Mouse (Mus musculus): Measurements from ENCODE around the gene Sulf2. TPM values are rescaled to one million over a fixed set of nuclear protein-coding genes. Genes with fewer than 3 reads are reported as not detected.

Sulf2 gene
- polyA plus RNA-seq, 1 experiment = 11.3 TPM

GRCm38 (mm10) chr2:166029232-166029631, 126.2 kb downstream of the Sulf2 start:
- WGBS = 38% methylated on average over 4 of the region's 4 CpGs
- Histone ChIP-seq H3K4me3 (replicated peaks; ENCODE audit: control insufficient read depth, low read depth, low read length) (no peak overlapping the region), H3K27ac (ENCODE audit: control insufficient read depth, insufficient read depth, low read depth, low read length, poor library complexity) (no peak overlapping the region), H3K4me1 (ENCODE audit: control insufficient read depth, insufficient read depth, low read length) (peaks cover 2% of the 10 kb centered on the region)
- TF ChIP-seq CTCF (IDR thresholded peaks at IDR 0.05; ENCODE audit: control insufficient read depth, insufficient read depth, low read length) (no peak), POLR2A (IDR thresholded peaks at IDR 0.05; ENCODE audit: borderline replicate concordance, control insufficient read depth, low read depth, low read length) (no peak)

GRCm38 (mm10) chr2:166027834-166028233, 127.6 kb downstream of the Sulf2 start:
- Histone ChIP-seq H3K27ac (ENCODE audit: control insufficient read depth, insufficient read depth, low read depth, low read length, poor library complexity) (no peak overlapping the region), H3K4me3 (replicated peaks; ENCODE audit: control insufficient read depth, low read depth, low read length) (no peak overlapping the region), H3K4me1 (ENCODE audit: control insufficient read depth, insufficient read depth, low read length) (peaks cover 3% of the 10 kb centered on the region)
- 62% methylated on average over 3 of the region's 3 CpGs for WGBS
- no peak for TF ChIP-seq CTCF (IDR thresholded peaks at IDR 0.05; ENCODE audit: control insufficient read depth, insufficient read depth, low read length)

GRCm38 (mm10) chr2:166025943-166026342, 129.5 kb downstream of the Sulf2 start:
- H3K4me1 ChIP-seq (ENCODE audit: control insufficient read depth, insufficient read depth, low read length) = peaks cover 3% of the 10 kb centered on the region; the same call in 1 of the 2 replicates
- H3K27ac ChIP-seq (ENCODE audit: control insufficient read depth, insufficient read depth, low read depth, low read length, poor library complexity) = no peak overlapping the region
- no peak overlapping the region for H3K4me3 ChIP-seq (replicated peaks; ENCODE audit: control insufficient read depth, low read depth, low read length)
- WGBS = 78% methylated on average over 5 of the region's 5 CpGs
- TF ChIP-seq POLR2A (IDR thresholded peaks at IDR 0.05; ENCODE audit: borderline replicate concordance, control insufficient read depth, low read depth, low read length) = no peak
- no peak for TF ChIP-seq CTCF (IDR thresholded peaks at IDR 0.05; ENCODE audit: control insufficient read depth, insufficient read depth, low read length)

GRCm38 (mm10) chr2:166024621-166025020, 130.8 kb downstream of the Sulf2 start:
- Histone ChIP-seq H3K4me1 (ENCODE audit: control insufficient read depth, insufficient read depth, low read length) (peaks cover 3% of the 10 kb centered on the region; the same call in 1 of the 2 replicates), H3K27ac (ENCODE audit: control insufficient read depth, insufficient read depth, low read depth, low read length, poor library complexity) (no peak overlapping the region), H3K4me3 (replicated peaks; ENCODE audit: control insufficient read depth, low read depth, low read length) (no peak overlapping the region)
- WGBS = 82% methylated on average over 4 of the region's 4 CpGs
- no peak for TF ChIP-seq POLR2A (IDR thresholded peaks at IDR 0.05; ENCODE audit: borderline replicate concordance, control insufficient read depth, low read depth, low read length)

GRCm38 (mm10) chr2:166024079-166024478, 131.4 kb downstream of the Sulf2 start:
- Histone ChIP-seq H3K4me3 (replicated peaks; ENCODE audit: control insufficient read depth, low read depth, low read length) (no peak overlapping the region), H3K27ac (ENCODE audit: control insufficient read depth, insufficient read depth, low read depth, low read length, poor library complexity) (no peak overlapping the region), H3K4me1 (ENCODE audit: control insufficient read depth, insufficient read depth, low read length) (peaks cover 3% of the 10 kb centered on the region; the same call in 1 of the 2 replicates)
- 68% methylated on average over 3 of the region's 3 CpGs for WGBS
- no peak for TF ChIP-seq POLR2A (IDR thresholded peaks at IDR 0.05; ENCODE audit: borderline replicate concordance, control insufficient read depth, low read depth, low read length)
- no peak for TF ChIP-seq CTCF (IDR thresholded peaks at IDR 0.05; ENCODE audit: control insufficient read depth, insufficient read depth, low read length)

Other genes with a start within 250 kb of the Sulf2 start
- gene Ncoa3, start 163.0 kb downstream of the Sulf2 start, polyA plus RNA-seq (2011; ENCODE audit: insufficient read depth, insufficient read length, low replicate concordance, missing spikeins) = 12.5 and 25.2 TPM in 2 replicates